Mouse (Mus musculus) bone marrow macrophage, adult 2 months (primary cell): ENCODE measurements around the gene Suds3. TPM values are rescaled to one million over a fixed set of nuclear protein-coding genes. Genes with fewer than 3 reads are reported as not detected.

Source experiments
- H3K27ac ChIP-seq: 2 replicates; pipeline ENCODE4 v1.5.1; 2012; ENCODE audit warnings: low read depth, low read length; ENCODE audit not compliant: insufficient read depth
- H3K4me1 ChIP-seq: 2 replicates; pipeline ENCODE4 v1.6.1; 2012; ENCODE audit warnings: low read length; ENCODE audit not compliant: control insufficient read depth, insufficient read depth
- H3K4me3 ChIP-seq: 2 replicates; pipeline ENCODE4 v1.5.1; 2012; ENCODE audit warnings: mild to moderate bottlenecking, low read length, moderate library complexity; ENCODE audit not compliant: insufficient read depth
- CTCF ChIP-seq: IDR thresholded peaks from 2 replicates; pipeline ENCODE4 v1.5.1; 2012; ENCODE audit warnings: low read depth, mild to moderate bottlenecking, low read length, moderate library complexity
- POLR2A ChIP-seq: IDR thresholded peaks from 2 replicates; pipeline ENCODE4 v1.6.1; 2012; ENCODE audit warnings: mild to moderate bottlenecking, low read depth, low read length, borderline replicate concordance
- polyA plus RNA-seq: library from polyadenylated mRNA; stranded (reverse); fragments of >200 nt; gene quantifications from 2 replicates; pipeline ENCODE4 v1.2.4, GENCODE M21; 2012; ENCODE audit not compliant: missing spikeins, insufficient read depth, insufficient read length

Gene Suds3
- polyA plus RNA-seq, 1 experiment, result 51.4 TPM

DNA sequence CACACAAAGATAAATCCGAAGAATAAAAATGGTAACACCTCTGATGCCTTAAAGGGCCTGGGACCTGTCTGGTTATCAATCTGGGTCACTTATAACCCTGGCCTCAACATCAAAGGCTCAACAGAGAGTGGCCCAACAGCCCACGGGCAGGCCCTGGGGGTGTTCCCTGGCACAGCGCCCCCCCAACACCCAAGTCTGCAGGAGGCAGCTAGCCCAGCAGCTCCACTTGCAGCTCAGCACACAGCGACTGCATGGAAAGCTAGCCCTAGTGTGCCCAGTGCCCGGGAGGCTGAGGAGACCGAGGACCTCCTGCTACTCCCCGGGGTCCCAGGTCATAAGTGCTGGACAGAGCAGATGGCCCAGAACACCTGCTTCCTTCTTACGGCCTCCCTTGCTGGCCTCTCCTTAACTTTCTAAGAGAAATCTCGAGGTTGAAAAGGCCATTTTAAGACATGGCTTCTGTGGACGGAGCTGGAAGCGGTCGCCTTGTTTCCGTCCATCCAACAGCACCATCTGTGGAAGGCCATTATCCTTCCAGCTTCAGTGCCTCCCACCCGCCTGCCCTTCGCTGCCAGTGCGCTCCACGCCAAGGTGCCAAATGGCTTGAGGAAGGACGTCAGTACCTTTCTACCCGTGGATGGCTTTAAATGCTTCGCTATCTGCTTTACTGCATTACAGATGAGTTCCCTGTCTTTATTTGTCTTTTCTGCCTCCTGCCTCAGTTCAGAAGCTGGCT is 12.6 kb downstream of the Suds3 start:
- H3K4me1 ChIP-seq, result no peaks in the 10 kb centered on the region
- no peak overlapping the region for H3K27ac ChIP-seq
- no peak for TF ChIP-seq CTCF
- TF ChIP-seq POLR2A, result no peak
- no peak overlapping the region for H3K4me3 ChIP-seq

DNA sequence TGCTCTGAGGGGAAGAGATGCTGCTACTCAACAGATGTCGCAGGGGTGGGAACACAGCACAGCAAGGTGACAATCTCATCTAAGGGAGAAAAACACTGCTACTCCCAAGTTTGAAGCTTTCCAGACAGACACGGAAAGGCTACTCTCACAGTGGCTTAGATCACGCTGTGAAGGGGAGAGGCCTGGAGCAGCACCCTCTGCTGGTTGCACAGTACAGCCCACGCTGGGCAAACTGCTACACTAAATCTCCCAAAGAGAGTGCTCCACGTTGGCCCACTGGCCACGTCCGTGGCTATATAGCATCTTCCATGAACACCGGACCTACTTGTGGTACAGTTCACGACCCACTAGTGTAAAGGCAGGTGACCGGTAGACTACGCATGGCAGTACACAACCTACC is 16.2 kb downstream of the Suds3 start:
- H3K4me3 ChIP-seq, result no peak overlapping the region
- TF ChIP-seq CTCF (0 out of 2 replicates have a peak, but pooled peaks have one; percentile 6), POLR2A (no peak)

DNA sequence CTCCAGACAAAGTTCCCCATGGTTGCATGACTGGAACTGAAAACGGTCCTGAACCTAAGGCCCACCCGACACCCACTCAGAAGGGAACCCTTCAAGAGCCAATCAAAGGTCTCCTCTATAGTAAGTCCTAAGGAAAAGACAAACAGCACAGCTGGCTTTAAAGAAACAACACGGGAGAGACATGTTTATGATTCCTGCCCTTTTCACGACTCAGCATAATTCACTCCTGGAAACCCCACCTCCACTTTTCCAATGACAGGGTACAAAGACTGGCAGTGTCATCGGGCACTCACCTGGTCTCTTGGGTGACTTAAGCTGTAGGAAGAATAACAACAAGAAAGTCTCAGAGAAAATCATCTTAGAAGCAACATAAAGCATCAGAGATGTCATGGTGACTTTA is 16.9 kb downstream of the Suds3 start:
- no peak overlapping the region for H3K27ac ChIP-seq
- H3K4me1 ChIP-seq, result no peaks in the 10 kb centered on the region
- H3K4me3 ChIP-seq, result no peak overlapping the region
- TF ChIP-seq CTCF, result no peak
- no peak for TF ChIP-seq POLR2A

More for the DNA sequence above, 16.2 kb downstream of the Suds3 start:
- Histone ChIP-seq H3K27ac (no peak overlapping the region), H3K4me1 (no peaks in the 10 kb centered on the region)

DNA sequence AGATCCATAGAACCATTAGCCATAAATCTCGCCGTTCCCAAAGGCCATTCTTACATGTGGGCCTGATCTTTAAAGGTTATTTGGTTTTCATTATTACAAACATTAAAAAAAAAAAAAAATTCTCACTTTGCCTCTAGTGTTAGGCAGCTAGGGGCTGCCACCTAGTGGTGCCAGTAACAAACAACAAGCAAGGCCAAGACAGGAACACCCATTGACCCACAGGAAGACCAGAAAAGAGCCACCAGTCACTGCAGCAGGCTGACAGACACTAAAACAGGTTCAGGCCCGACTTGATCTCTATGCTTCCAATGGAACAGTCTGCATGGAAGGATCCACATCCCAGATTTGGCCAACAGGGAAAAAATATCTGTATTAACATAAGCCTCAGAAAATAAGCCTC is 19.2 kb downstream of the Suds3 start:
- TF ChIP-seq CTCF (peak; percentile 54; the same call in 1 of the 2 replicates), POLR2A (no peak)
- Histone ChIP-seq H3K4me1 (no peaks in the 10 kb centered on the region), H3K27ac (no peak overlapping the region), H3K4me3 (no peak overlapping the region)

DNA sequence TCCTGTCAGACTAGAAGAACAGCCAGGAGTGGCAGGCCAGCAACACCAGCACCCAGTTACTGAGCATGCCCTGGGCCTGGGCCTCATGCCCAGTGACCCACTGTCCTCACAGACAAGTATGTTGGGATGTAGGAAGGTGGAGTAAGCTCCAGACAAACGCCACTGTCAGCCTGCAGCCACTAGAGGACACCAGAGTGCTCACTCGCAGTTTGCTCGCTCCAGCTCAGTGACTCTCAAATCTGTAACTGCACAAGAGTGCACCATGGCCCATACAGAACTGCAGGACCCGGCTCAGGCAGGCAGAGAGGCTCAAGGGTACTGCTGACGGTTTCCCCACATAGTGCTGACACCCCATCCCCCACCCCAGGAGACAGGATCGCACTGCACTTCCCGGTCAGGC is 21.5 kb downstream of the Suds3 start:
- Histone ChIP-seq H3K27ac (no peak overlapping the region), H3K4me1 (peaks cover 2% of the 10 kb centered on the region; the same call in 1 of the 2 replicates), H3K4me3 (no peak overlapping the region)
- no peak for TF ChIP-seq POLR2A
- TF ChIP-seq CTCF, result 0 out of 2 replicates have a peak, but pooled peaks have one; percentile 18

DNA sequence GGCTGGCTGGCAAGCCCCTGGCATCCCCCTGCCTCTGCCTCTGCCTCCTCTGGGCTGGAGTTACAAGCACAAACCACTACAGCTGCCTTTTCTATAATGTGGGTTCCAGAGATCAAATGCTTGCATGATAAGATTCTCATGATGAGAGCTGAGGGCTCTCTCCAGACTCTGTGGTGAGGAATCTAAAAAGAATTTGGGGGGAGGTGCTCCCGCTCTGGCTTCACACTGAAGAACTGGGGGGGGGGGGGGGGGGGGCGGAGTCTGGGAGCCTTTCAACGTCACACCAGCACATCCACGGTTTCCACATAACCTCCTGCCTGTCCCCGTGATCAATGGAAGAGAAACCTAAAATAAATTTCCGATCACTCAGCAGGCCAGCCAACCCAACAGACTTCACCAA is 26.1 kb downstream of the Suds3 start:
- no peak for TF ChIP-seq POLR2A
- no peak for TF ChIP-seq CTCF
- no peak overlapping the region for H3K27ac ChIP-seq

DNA sequence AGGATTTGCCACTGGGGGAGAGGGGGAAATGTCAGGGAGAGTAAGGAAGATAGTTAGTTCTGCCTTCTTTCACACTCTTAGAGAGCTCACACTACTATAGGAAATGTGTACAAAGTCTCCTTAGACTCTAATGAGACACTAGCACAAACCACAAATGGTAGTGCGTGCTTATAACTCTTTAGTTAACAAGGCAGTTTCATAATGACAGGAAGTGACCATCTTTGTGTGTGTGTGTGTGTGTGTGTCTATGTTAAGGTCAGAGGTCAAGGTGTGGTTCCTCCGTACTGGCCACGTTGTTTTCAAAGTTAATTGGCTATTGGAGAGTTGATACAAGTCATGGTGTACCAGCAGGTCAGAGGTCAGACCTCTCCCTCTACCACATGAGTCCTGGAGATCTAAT is 26.8 kb downstream of the Suds3 start:
- no peak for TF ChIP-seq CTCF
- no peak for TF ChIP-seq POLR2A
- Histone ChIP-seq H3K27ac (no peak overlapping the region), H3K4me1 (peaks cover 8% of the 10 kb centered on the region; the same call in 1 of the 2 replicates), H3K4me3 (no peak overlapping the region)

More for the DNA sequence above, 26.1 kb downstream of the Suds3 start:
- Histone ChIP-seq H3K4me1 (peaks cover 8% of the 10 kb centered on the region; the same call in 1 of the 2 replicates), H3K4me3 (no peak overlapping the region)

DNA sequence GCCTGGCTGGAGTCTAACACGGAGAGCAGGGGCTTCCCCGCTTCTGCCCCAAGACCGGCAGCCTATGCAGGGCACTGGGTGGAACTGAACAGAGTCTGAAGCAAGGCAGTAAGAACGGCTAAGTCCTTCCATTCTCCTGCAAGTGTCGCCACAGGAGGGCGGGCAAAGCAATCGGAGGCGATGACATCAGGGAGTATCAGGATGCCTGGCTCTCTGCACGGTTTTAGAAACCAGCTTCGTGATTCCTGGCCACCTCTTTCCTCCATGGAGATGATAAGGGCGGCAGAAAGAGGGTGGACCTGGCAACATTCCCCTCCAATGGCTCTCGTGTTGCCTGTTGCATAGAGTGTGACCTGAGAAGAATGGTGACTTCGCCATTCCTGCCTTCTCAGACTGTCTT is 28.2 kb downstream of the Suds3 start:
- H3K4me3 ChIP-seq, result no peak overlapping the region
- peaks cover 8% of the 10 kb centered on the region; the same call in 1 of the 2 replicates for H3K4me1 ChIP-seq
- no peak overlapping the region for H3K27ac ChIP-seq
- TF ChIP-seq POLR2A (no peak), CTCF (no peak)

DNA sequence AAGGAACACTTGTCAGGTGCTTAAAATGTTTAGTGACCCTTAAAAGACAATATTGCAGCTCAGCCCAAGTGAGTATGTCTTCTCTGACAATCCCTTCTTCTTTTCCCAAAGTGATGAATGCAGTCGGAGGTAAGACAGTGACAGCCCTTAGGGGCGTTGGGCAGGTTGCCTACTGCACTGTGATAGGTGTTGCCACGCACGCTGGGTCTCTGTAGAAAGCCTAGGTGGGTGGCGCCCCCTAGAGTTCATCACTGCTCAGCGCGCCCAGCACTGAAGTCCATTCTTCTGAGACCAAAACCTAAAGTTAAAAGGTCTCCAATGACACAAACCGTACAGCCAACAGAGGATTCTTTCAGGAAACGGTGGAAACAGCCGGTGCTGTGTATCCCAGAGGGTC is 46.4 kb downstream of the Suds3 start:
- Histone ChIP-seq H3K4me3 (no peak overlapping the region), H3K4me1 (0 out of 2 replicates have a peak, but pooled peaks cover 2% of the 10 kb centered on the region), H3K27ac (no peak overlapping the region)
- TF ChIP-seq POLR2A, result no peak
- peak; percentile 70 for TF ChIP-seq CTCF

DNA sequence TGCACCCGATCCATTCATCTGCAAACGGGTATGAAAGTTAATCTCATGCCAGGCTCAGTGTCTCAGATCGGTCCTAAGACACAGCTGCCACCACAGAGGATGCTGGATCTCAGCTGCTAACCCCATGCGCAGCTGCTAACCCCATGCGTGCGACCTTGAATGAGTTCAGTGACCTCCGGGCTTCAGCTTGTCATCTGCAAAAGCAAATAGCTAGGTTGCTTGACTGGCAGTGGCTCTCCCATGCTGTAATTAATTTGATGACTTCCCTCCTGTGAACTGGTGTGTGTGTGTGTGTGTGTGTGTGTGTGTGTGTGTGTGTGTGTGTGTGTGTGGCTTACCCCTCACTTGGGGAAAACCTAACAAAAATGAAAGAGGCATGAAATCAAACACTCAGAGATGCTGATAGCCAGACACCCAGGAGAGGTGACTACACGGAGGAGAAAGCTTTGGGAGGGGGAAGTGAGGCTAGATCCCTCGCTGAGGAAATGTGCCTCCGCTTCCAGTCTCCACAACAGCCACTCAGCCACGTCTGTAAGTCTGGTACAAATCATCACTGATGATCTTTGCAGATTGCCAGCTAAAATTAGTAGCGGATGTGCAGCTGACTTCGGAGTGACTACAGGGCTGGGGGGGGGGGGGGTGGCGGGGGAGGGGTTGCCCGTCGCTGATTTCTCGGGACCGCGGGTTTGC is 47.0 kb downstream of the Suds3 start:
- Histone ChIP-seq H3K27ac (no peak overlapping the region), H3K4me3 (no peak overlapping the region), H3K4me1 (0 out of 2 replicates have a peak, but pooled peaks cover 2% of the 10 kb centered on the region)
- TF ChIP-seq CTCF (no peak), POLR2A (no peak)
